Mouse (Mus musculus) bone marrow macrophage, adult 2 months (primary cell): ENCODE data around the gene Ppp1r12b.

Experiments used
- CTCF ChIP-seq: IDR thresholded peaks from 2 replicates; pipeline ENCODE4 v1.5.1; 2012; ENCODE audit warnings: low read depth, mild to moderate bottlenecking, low read length, moderate library complexity
- POLR2A ChIP-seq: IDR thresholded peaks from 2 replicates; pipeline ENCODE4 v1.6.1; 2012; ENCODE audit warnings: mild to moderate bottlenecking, low read depth, low read length, borderline replicate concordance

DNA sequence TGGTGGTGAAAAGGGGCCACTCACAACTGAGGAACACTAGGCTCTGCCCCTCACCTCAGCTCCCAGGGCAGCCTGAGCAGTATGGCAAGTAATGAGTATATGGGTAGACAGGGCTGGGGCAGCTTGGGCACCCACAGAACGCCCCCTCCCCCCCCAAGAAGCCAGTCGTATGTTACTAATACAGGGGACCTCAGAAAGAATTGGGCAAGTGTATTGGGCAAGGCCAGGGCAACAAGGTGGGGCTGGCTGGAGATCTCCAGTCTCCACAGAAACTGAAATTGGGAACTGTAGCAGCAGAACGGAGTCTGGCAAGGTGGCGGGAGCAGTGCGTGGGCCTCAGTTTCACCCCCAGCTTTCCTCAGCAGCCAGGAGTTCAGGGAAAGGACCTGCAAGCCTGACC, 203.3 kb downstream of the Ppp1r12b start:
- TF ChIP-seq CTCF (no peak), POLR2A (no peak)
